Mouse (Mus musculus) layer of hippocampus, postnatal 10 days (tissue): ENCODE results near the gene Smad3. TPM values are rescaled to one million over a fixed set of nuclear protein-coding genes. Genes with fewer than 3 reads are reported as not detected.

Experiments used
- DNase-seq, 2 experiments: peaks; one replicate each; pipeline ENCODE4 v3.0.0; 2021; ENCODE audit warnings: low spot score in 2 of 2
- total RNA-seq, 2 experiments: library from RNA; stranded (reverse); gene quantifications; 2 replicates each; pipeline ENCODE4 v1.2.3; 2021

The Smad3 gene
- total RNA-seq, 2 experiments from 2014 or later: 12.2 to 14.2 TPM

DNA sequence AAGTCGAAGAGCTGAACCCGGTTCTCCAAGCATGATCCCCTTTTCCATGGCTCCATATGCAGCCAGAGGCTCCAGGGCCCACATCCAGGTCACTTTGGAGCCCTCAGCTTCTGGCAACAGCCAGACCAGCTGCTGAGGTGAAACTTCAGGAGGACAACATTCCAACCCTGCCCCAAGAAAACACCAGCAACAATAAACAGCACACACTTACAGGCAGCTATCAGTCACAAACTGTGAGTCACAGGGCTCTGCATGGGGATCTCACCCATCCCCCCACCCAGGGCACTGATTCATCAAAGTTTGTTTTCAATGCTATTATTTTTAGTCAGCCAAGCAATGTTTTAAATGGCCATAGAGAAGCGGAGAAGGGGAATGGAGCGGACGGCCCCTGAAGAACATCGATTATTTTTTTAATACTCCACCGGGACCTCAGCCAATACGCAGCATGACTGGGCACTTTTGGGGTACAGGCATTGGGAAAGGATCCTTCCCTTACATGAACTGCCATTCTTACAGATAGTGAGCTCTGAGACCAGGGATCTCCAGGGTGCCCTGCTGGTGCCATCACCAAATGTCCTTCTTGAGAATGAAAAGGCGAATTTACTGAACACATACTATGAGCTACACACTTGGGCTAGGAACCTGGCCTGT, 10.0 kb downstream of the Smad3 start:
- DNase-seq: no peak

DNA sequence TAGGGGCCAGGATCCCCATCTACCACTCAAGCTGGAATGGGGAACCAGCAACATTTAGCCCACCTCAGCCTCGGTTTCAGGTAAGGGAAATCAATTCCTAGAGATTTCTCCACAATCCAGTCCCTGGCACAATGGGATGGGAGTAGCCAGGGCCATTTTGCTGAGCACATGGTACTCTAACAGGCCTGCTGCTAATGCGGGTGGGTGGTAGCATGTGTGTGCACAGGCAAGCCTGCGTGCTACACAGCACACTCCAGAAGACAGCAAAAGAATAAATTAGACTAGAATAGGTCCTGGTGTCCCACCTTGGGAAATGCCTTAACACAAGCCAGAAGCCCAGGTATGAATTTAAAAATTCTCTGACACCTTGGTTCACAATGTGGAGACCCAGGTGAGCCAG, 10.8 kb downstream of the Smad3 start:
- DNase-seq: no peak

DNA sequence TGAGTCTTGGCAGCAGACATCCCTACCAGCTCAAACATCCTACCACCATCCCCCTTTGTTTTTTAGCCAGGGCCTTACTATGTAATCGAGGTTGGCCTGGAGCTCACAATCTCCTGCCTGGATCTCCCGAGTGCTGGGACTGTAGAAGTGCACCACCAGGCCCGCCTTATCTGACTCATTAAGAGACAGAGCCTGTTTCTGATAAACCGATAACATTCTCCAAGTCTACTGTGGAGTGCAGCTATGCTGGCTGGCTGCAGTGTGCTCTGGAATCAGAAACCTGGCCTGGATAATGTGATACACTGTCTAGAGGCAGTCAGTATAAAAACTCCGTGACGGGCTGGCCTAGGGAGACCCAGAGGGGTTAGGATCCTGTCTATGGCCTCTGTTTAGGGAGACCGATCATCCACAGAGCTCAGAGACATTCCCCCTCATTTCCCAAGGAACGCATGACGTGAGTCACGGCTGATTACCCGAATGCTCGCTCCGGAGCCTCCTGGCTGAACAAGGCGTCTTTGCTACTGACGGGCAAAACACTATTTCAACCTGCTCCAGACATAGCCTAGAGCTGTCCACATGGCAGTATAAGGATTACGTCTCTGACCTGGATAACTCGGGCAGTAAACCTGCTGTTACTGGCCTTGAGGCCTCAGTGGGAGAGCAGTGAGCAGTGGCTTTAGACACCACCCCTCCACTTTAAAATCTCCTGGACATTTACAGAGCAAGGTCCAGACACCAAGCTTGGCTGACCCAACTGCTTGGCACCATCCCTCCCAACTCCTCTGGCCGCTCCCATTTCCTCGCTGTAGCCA, 11.8 kb downstream of the Smad3 start:
- DNase-seq: no peak

DNA sequence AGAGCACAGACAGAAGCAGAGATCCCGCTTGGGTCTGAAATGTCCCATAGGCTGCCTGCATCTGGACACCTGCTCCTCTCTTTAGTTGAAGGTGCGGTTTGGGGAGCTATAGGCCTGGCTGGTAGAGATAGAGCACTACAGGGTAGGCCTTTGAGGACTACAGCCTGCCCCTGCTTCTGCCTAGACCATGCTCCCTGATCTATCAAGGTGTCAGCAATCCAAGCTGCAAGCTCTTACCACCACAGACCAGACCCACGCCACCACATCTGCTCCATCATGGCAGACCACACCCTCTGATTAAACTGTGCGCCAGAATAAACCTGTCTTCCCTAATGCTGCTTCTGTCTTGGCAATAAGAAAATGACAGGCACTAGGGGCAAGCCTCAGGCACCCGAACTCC, 13.2 kb downstream of the Smad3 start:
- no peak for DNase-seq

DNA sequence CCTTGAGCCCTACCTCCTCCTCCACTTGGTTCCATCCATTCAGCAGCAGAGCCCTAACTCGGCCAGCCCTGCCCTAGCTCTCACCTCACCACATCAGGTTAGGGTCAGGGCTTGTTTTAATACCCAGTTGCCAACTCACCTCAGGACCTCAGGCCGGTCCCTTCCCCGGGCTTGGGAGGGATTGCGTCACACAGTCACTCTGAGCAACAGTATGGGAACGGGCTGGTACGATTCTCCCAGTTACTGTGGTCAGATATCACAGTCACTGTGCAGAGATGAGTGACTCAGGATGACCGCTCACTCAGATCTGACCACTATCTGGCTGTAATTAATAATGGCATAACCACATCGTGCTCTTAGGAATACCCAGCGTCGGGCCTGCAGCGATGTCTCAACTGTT, 14.0 kb downstream of the Smad3 start:
- no peak for DNase-seq

DNA sequence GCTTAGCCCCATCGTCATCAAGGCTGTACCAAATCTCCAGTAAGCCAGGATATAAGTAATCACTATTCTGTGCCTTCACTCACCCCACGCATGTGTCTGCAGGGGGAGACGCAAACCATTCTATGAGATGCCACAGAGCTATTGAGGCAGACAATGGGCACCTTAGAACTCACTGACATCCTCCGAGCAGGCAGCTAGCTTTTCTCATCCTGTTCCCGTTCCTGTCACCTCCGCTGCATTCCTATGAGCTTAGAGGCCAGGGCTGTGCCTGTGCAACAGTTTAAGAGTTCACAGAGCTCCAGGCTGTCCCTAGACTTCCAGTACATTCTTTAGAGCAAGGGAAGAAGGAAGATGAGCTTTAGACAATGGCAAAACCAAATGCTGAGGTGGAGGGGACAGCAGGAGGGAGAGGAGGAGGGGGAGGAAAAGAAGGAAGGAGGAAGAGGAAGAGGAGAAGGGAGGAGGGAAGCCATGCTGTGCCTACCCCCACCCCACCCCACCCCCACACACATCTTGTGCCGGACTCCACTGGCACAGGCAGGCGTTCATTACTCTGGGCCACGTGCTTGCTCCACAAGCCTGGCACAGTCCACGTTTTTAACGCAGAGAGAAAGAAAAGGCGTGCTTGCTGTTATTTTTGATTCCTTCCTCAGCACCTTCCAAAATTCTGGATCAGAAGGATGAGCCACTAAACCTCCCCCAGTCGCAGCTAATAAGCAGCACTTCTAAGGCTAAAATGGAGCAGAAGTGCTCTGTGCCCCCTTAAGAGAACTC, 14.7 kb downstream of the Smad3 start:
- DNase-seq: no peak

DNA sequence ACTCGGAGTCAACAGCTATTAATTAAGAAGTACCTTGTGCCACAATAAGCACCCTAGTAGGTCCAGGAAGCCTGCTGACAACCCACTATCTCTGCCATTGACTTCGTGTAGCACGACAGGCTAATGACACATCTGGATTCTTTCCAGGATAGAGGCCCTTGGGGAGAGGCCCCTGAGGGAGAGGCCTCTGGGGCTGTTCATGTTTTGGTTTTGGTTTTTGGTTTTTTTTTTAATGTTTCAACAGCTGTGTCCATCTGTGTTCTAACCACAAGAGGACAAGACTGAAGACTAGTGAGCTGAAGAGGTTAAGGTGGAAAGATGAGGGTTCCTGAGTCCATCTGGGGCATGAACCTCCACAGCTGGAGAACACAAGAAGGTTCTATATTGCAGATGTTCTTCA, 15.5 kb downstream of the Smad3 start:
- DNase-seq: no peak

DNA sequence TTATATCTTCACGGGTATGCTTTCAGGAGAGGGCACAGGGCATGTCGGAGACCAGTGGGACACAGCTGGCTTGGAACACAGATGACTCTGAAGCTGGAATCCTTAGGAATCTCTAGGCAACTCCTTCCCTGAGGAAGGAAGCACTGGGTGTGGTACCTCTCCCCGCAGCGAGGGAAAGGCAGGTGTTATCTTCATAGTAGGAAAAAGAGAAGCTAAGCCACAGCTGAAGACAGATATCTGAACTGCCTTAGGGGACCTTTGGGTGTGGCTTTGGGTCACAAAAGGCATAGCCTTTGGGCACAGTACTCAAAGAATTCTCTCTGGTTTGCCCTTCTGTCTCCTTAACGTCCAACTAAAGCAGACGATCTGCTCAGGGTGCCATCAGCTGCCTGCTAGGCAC, 16.0 kb downstream of the Smad3 start:
- no peak for DNase-seq

DNA sequence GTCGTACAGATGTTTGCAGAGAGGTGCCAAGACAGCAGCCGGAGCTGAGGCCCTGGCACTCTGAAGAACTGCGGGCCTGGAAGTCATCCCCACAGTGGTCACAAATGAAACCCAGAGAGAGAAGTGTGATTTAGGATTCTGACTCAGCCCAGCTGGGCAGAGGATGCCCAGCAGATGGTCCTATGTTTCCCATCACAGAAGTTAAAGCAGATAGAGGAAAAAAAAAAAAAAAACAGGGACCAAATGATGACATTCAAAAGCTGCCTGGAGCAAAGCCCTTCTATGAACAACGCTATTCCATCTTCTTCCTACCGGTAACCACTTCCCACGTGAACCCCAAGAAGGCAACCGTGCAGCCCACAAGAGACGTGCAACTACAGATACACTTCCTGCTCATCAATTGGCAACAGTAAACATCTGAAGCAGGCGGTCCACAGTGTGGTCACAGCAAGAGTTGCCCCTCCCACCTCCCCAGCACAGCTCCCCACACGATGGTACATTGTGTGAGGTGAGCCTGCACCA, 17.4 kb downstream of the Smad3 start:
- DNase-seq: no peak

DNA sequence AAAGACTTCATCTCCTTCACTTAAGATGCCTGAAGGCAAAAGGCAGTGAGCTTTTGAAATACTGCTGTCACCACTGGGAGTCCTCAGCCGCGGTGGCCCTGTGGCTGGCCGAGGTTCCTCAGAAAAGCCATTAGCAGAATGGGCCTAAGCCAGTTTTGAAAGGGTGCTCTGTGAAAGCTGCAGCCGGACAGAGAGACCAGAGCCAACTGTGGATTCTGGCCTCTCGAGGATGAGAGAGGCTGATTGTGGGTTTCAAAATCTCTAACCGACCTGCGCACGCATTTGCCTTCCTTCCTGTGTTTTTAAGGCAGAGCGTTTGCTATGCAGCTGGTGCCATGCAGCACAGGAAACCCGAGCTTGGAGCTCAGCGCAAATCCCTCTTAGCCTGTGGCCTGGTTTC, 19.0 kb downstream of the Smad3 start:
- DNase-seq: no peak

DNA sequence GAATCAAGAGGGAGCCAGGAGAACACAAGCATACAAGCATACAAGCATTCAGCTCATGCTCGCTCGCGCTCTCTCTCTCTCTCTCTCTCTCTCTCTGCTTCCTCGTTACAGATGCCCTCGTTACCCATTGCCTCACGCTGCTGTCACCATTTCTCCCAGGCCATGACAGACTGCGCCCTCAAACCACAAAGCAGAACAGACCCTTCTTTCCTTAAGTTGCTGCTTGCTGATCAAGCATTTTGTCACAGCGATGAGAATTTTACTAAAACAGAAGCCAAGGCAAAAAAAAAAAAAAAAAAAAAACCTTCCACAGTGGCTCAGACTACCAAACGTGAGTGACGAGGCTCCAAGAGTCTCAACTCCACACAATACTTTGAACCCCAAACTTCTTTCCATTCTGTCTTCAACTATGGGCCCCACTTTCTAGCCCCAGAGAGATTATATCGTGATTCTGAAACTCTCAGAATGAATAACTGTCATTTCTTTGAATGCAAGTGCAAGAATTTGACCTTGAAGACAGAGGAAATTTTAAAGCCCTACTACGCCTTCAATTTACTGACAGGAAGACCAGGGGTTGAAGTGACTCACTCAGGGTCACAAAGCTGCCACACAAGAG, 19.6 kb downstream of the Smad3 start:
- no peak for DNase-seq

DNA sequence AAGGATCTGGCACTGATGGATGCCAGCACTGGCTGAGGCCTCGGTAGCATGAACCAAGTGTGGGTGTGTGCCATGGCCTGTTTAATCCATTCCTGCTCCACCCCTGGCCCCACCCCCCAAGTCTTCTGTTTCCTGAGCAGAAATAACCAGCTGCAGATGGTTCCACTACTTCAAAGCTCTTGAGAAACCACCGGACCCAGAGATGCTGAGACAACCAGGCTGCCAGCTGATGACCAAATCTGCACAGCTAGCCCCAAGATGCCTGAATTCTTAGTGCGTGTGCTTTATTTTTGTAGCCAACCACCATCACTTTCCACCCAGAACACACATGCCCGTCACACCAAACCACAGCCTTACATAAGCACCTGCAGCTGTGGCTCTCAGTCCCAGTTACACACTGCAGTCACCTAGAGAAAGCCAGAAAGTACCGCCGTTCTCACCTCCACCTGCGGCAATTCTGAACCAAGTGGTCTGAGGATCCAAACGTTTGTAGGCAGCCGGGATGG, 20.3 kb downstream of the Smad3 start:
- DNase-seq: no peak

DNA sequence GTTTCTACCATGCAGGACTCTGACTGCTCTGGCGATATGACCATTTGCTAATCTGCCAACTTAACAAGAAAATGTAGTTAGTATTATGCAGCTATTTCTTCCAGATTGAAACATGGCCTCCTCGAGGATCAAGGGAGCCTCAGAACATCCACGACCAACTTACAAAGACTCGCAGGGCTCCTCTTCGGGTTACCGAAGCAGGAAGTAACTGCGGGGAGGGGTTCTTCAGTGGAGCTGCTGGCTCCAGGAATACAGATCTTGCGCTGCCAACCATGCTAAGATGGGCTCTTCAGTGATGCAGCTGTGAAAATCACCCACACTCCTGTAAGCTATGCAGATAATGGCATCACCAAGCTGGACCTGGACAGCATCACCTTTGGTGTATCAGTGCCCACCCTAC, 23.5 kb downstream of the Smad3 start:
- DNase-seq: no peak

DNA sequence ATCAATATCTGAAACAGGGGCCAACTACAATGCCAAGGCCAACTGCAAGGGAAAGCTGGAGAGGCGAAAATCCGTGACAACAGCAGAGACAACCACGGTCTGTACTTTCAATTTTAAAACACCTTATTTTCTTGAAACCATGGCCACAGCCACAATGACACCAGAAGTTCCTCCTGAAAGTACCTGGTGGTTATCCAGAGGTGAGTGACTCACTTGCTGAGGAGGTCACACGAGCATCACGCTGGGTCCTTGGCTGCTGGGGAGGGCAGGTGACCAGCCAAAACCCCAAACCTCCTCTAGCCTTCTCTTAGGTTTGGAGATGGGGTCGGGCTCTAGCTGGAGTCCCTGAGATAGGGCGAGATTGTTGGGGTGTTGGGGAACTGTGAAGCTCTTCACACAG, 25.1 kb downstream of the Smad3 start:
- no peak for DNase-seq

DNA sequence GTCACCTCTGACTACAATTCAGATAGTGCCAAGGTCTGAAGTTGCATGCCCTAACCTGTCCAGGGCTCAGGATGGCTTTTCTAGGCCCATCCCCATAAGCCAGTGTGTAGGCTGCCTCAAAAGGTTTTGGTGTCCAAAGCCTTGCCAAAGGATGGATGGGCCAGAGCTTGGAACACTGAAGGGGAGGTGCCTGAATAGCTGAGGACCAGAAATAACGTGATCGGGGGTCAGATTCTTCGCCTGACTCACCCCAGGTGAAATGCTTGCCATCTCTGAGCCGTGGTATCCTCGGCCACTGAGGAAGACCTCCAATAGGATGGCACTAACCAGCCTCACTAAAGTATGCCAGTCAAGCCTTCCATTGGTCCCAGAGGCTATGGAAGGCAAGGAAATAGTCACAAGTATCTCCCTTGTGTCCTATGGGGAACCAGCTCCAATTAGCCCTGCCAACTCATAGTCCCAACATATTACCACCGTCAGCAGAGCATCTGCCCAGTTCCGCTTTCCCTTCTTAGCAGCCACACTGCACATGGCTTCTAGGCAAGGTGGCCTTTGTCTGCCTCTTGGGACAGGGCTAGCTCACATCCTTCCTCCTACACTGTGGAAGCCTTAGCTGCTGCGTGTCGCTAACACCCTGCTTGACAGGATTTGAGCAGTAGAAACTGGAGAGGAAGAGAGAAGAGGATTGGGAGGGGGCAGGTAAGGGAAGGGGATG, 26.5 kb downstream of the Smad3 start:
- DNase-seq: no peak

DNA sequence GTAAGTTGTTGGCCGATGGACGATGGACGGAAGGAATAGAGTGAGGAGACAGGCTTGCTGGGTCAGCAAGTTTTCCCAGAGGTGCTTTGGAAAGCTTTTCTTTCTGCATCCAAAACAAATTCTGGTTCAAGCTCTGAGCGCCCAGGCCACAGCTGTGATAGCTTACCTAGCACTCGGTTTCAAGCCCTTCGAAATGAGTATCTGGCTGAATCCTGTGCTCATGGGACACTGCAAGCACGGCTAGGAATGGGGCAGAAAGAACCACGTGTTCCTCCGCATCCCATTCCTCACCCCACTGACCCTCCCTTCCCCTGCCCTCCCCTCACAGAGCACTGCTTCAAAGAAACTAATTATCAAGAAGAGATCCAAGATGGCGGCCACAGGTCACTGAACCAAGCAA, 28.8 kb downstream of the Smad3 start:
- DNase-seq: no peak

DNA sequence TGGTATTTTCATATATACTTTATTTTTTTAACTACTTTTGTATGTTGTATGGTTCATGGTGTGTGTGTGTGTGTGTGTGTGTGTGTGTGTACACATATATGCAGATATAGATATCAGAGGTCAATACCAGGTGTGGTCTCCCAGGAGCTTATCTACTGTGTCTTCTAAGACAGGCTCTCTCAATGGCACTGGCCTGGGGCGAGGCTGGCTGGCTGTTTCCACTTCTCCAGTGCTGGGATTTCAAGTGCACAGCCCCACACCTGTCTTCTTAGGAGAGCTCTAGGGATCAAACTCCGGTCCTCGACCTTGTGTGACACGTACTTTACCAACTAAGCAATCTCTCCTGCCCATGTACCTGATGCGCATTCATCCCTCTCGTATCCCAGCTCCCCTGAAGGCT, 30.7 kb downstream of the Smad3 start:
- DNase-seq: no peak

DNA sequence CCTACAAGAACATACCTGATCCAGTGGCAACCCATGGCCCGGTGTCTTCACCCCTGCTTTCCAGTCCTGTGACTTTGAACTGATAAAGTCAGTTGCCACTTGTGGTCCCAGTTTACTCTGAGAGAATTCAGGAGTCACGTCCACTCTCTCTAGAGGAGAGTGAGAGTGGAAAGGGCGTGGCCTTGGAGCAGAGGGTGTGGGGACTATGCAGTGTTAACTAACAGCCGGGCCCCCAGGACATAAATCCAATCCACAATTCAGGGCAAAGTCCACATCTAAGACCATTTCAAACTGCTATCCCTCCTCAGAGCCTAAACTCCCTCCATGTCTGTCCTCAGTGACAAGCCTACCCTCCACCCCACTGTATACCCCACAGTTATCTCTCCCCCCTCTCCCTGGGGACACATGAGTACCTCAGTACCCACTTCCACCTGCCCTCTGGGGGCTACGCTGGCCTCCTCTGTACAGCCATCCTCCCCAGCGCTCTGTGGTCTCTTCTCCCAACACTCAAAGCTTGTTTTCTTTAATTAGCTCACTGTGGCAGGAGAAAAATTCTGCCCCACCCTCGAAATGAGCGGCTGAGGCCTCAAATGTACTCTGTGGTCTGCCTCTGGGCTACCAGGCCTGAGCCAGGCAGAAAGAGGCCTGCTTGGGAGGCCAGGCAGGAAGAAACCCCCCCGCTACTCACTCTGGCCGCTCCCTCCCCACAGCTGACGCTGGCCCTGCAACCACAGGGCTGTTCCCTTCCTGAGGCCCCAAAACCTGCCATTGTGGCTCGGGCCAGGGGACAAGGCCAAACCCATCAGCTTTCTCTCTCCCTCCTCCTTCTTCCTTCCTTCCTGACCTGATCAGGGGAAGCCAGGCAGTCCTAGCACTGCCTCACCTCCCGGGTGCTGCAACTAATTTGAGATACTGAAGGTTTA, 31.4 kb downstream of the Smad3 start:
- DNase-seq: no peak

DNA sequence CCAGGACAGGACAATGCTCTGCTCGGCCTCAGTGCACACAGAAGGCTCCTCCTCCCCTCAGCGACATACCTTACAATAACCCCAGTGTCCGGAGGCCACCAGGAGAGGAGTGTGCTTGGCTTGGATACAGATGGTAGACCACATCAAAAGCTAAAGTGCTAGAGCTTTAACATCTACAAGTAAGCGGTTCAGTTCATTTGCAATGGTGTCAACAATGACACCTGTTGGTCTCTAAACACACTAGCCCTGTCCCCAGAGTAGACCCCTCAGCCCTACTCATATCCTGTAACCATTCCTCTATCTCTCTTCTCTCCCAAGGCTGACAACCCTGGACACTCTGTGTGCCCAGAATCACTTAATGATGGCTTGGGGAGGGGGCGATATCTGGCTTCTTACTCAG, 33.0 kb downstream of the Smad3 start:
- DNase-seq: no peak

DNA sequence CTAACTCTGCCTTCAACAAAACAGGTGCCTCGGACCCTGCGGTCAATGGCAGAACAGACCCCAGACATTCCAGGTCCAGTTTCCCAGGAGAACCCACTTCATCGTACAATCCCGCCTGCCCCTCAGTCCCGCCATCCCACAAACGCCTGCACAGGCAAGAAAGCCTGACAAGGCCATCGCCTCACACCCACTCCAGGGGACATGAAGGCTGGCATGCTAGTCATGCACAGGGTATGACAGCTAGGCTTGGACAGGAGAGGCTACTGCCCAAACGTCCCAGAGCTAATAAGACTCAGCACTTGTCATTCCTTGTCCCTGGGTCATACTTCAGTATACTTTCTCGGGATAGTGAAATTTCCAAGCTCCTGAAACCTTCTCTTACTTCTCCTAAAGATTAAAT, 34.9 kb downstream of the Smad3 start:
- no peak for DNase-seq
